Mouse (Mus musculus) midbrain, embryonic 13.5 days (tissue): Measurements from ENCODE around the gene Tex44. TPM values are rescaled to one million over a fixed set of nuclear protein-coding genes. Genes with fewer than 3 reads are reported as not detected.

Experiments used
- ATAC-seq: fragments of 200-750 bp; cut with Nextera tagmentation; 2 replicates; pipeline ENCODE4 v1.8.0; 2017; ENCODE audit warnings: mild to moderate bottlenecking, moderate TSS enrichment, moderate library complexity
- H3K27ac ChIP-seq: fragments of 300-500 bp; sonication (generic); 2 replicates; pipeline ENCODE4 v1.5.1; 2015; ENCODE audit warnings: inconsistent platforms, mild to moderate bottlenecking, moderate library complexity
- H3K27me3 ChIP-seq: fragments of 300-500 bp; sonication (generic); 2 replicates; pipeline ENCODE4 v1.6.1; 2015; ENCODE audit warnings: mild to moderate bottlenecking, inconsistent platforms
- H3K36me3 ChIP-seq: fragments of 300-500 bp; sonication (generic); 2 replicates; pipeline ENCODE4 v1.6.1; 2015; ENCODE audit warnings: mild to moderate bottlenecking, inconsistent platforms
- H3K4me1 ChIP-seq: fragments of 300-500 bp; sonication (generic); replicated peaks from 2 replicates; pipeline ENCODE4 v1.6.1; 2015; ENCODE audit warnings: inconsistent platforms
- H3K4me2 ChIP-seq: fragments of 300-500 bp; sonication (generic); replicated peaks from 2 replicates; pipeline ENCODE4 v1.6.1; 2015; ENCODE audit warnings: moderate library complexity, mild to moderate bottlenecking, inconsistent platforms
- H3K4me3 ChIP-seq: fragments of 300-500 bp; sonication (generic); replicated peaks from 2 replicates; pipeline ENCODE4 v1.5.1; 2015; ENCODE audit warnings: mild to moderate bottlenecking, inconsistent platforms
- H3K9ac ChIP-seq: fragments of 300-500 bp; sonication (generic); replicated peaks from 2 replicates; pipeline ENCODE4 v1.6.1; 2015; ENCODE audit warnings: mild to moderate bottlenecking, inconsistent platforms
- H3K9me3 ChIP-seq: fragments of 300-500 bp; sonication (generic); 2 replicates; pipeline ENCODE4 v1.6.1; 2016; ENCODE audit warnings: mild to moderate bottlenecking, inconsistent platforms
- WGBS: fragments of 180-500 bp; shearing (Covaris S2); methylation state at CpG from one replicate; pipeline ENCODE4 v1.1.7; 2015; 5-methylcytosine and 5-hydroxymethylcytosine counted together
- polyA plus RNA-seq: library from polyadenylated mRNA; unstranded; fragments of >200 nt; fragmentation: Nextera tagmentation; extraction: Ambion mirVana; gene quantifications from 2 replicates; pipeline ENCODE4 v1.2.1, GENCODE M21; 2015

Tex44 gene
- not detected in 2 replicates for polyA plus RNA-seq

DNA sequence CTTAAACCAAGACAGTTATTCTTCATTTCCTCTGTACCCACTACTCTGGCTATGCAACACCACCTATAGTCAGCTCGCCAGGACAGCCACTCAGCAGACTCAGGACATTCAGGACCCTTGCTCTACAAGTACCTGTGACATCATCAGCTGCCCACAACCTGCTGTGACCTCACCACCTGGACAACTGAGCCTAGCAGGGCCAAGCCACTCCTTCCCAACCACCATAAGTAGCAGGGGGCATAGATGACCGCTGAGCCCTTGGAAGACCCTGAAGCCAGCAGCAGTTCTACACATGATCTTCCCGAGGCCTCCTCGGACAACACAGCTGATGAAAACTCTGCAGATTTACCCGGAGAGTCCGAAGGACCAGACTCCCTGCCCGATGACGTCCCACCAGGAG, at the start of gene Tex44, which contains the start of gene Nmur1:
TSS of gene Tex44 (plus strand) at position 202 of the 400 bp plus-strand sequence.
TSS of gene Nmur1 (minus strand) at position 101 of the 400 bp plus-strand sequence.
- WGBS = 93% methylated on average over 8 of the region's 8 CpGs
- H3K4me2 ChIP-seq = peak within 1 kb of the TSS; percentile 3; the same call in 1 of the 2 replicates
- peak within 1 kb of the TSS; percentile 65 for H3K27ac ChIP-seq
- no peaks in the 10 kb centered on the region for H3K27me3 ChIP-seq
- H3K4me3 ChIP-seq = no peak within 1 kb of the TSS
- H3K9me3 ChIP-seq = no peaks in the 10 kb centered on the region
- ATAC-seq = no peak
- H3K9ac ChIP-seq = no peak within 1 kb of the TSS
- no peaks in the 10 kb centered on the region for H3K36me3 ChIP-seq
- H3K4me1 ChIP-seq = peaks cover 26% of the 10 kb centered on the region

DNA sequence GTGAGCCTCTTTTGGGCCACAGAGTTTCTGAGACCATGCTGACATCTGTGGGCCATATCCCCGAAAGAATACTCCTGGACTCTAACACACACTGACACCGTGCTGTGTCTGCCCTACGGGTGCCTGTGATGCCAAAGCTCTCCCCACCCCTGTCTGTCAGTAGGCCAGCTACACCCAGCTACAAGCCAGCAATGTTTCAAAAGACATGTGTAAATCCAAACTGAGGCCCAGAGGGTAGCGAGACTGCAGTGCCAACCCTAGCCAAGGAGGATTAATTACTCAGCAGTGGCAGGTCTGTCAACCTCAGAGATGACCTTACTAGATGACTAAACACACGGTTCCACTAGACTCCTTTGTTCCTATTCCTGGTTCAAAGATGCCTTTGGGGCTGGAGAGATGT, 49.8 kb upstream of the Tex44 start:
- no peak for ATAC-seq
- 85% methylated on average over 5 of the region's 5 CpGs for WGBS
- H3K9ac ChIP-seq = no peak overlapping the region
- no peaks in the 10 kb centered on the region for H3K4me1 ChIP-seq
- H3K9me3 ChIP-seq = no peaks in the 10 kb centered on the region
- no peak overlapping the region for H3K4me3 ChIP-seq
- H3K4me2 ChIP-seq = no peak overlapping the region
- no peak overlapping the region for H3K27ac ChIP-seq
- H3K36me3 ChIP-seq = no peaks in the 10 kb centered on the region
- no peaks in the 10 kb centered on the region for H3K27me3 ChIP-seq

DNA sequence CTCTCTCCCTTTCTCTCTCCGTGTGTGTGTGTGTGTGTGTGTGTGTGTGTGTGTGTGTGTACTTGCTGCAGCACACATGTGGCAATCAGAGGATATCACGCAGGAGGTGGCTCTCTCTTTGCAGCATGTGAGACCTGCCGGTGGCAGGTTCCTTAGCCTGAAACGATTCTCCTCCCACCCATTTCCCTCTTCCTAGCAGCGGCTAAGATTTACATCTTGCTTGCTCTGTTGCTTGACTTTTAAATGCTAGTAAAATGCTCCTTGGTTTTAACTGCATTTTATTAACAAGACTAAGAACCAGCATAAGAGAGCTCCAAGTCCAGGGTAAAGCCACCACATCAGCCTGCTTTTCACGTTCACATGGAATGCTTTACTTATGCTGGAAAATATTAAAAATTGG, 47.5 kb upstream of the Tex44 start:
- no peak overlapping the region for H3K27ac ChIP-seq
- no peak overlapping the region for H3K4me2 ChIP-seq
- no peaks in the 10 kb centered on the region for H3K9me3 ChIP-seq
- no peaks in the 10 kb centered on the region for H3K36me3 ChIP-seq
- H3K27me3 ChIP-seq = no peaks in the 10 kb centered on the region
- WGBS = 76% methylated on average over 5 of the region's 6 CpGs
- no peaks in the 10 kb centered on the region for H3K4me1 ChIP-seq
- no peak for ATAC-seq
- H3K9ac ChIP-seq = no peak overlapping the region
- no peak overlapping the region for H3K4me3 ChIP-seq

GRCm38 (mm10) chr1:86379161-86379569, 47.0 kb upstream of the Tex44 start:
- Histone ChIP-seq H3K36me3 (no peaks in the 10 kb centered on the region), H3K27ac (no peak overlapping the region), H3K9me3 (no peaks in the 10 kb centered on the region), H3K4me3 (no peak overlapping the region), H3K4me2 (no peak overlapping the region), H3K9ac (no peak overlapping the region), H3K27me3 (no peaks in the 10 kb centered on the region), H3K4me1 (no peaks in the 10 kb centered on the region)
- no peak for ATAC-seq
- whole genome bisulfite sequencing = 84% methylated on average over 9 of the region's 9 CpGs

DNA sequence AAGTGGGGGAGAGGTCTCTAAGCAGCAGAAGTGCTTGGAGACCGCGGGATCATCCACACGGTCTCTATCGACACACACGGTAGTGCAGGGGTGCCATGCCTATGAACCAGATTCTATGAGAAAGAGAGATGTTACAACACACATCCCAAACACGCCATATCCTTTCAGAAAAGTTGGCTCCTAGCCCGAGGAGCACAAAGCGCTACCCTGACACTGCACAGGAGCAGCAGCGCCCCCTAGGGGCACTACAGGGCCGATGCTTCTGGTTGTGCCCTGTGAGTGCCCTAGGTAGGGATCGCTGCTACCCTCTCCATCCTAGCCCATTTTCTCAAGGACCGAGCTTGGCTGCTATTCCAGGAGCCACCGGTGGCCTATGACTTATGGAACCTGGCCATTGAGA, 45.1 kb upstream of the Tex44 start:
- Histone ChIP-seq H3K27me3 (no peaks in the 10 kb centered on the region), H3K9ac (no peak overlapping the region), H3K4me3 (no peak overlapping the region), H3K27ac (no peak overlapping the region), H3K4me2 (no peak overlapping the region), H3K4me1 (no peaks in the 10 kb centered on the region), H3K9me3 (no peaks in the 10 kb centered on the region), H3K36me3 (no peaks in the 10 kb centered on the region)
- no peak for ATAC-seq
- WGBS = 37% methylated on average over 13 of the region's 13 CpGs

DNA sequence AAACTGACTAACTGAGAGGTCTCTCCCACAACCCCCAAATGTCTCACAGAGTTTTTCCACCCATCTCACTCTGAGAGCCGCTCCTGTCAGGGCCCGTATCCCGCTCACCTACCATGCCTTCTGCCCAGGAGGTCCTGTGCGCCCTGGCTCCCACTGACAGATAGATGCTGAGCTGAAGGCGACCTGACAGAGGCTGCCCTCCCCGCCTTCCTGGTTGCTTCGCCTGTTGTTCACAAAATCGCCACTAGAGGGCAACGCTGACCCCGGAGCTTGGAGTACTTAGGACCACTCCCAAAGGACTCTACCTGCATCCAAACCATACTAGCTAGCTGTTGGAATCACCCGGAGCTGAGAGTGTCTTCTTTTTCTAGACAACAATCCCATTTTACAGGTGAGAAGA, 36.9 kb upstream of the Tex44 start:
- Histone ChIP-seq H3K27me3 (no peaks in the 10 kb centered on the region), H3K9ac (no peak overlapping the region), H3K9me3 (no peaks in the 10 kb centered on the region), H3K4me2 (no peak overlapping the region), H3K27ac (no peak overlapping the region), H3K4me3 (no peak overlapping the region), H3K4me1 (no peaks in the 10 kb centered on the region), H3K36me3 (no peaks in the 10 kb centered on the region)
- WGBS = 3% methylated on average over 11 of the region's 11 CpGs
- ATAC-seq = peak; percentile 72; the same call in 1 of the 2 replicates

- ATAC-seq = no peak
- 67% methylated on average over 2 of the region's 2 CpGs for WGBS
- H3K4me3 ChIP-seq = no peak overlapping the region
- no peak overlapping the region for H3K27ac ChIP-seq
- H3K36me3 ChIP-seq = no peaks in the 10 kb centered on the region
- H3K4me2 ChIP-seq = no peak overlapping the region
- H3K27me3 ChIP-seq = no peaks in the 10 kb centered on the region
- H3K9ac ChIP-seq = no peak overlapping the region
- H3K4me1 ChIP-seq = no peaks in the 10 kb centered on the region
- no peaks in the 10 kb centered on the region for H3K9me3 ChIP-seq
Observed at GRCm38 (mm10) chr1:86391425-86391824, 34.7 kb upstream of the Tex44 start.

DNA sequence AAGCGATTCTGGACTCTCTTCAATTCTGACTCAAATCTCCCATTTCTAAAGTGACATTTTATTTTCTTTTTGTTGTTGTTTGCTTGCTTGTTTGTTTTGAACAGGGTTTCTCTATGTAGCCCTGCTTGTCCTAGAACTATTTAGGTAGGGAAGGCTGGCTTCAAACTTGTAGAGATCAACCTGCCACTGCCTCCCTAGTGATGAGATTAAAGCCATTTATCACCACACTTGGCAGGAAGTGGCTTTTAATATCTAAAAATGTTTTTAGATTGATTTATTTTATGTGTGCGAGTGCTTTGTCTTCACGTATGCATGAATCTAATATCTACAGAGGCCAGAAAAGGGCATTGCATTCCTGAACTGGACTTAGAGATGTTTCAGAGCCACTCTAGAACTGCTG, 32.9 kb upstream of the Tex44 start:
- Histone ChIP-seq H3K9me3 (no peaks in the 10 kb centered on the region), H3K9ac (no peak overlapping the region), H3K4me1 (no peaks in the 10 kb centered on the region), H3K4me2 (no peak overlapping the region), H3K27ac (no peak overlapping the region), H3K36me3 (no peaks in the 10 kb centered on the region), H3K27me3 (no peaks in the 10 kb centered on the region), H3K4me3 (no peak overlapping the region)
- ATAC-seq = no peak
- 92% methylated on average over 3 of the region's 3 CpGs for WGBS

GRCm38 (mm10) chr1:86394246-86394645, 31.9 kb upstream of the Tex44 start:
- Histone ChIP-seq H3K36me3 (no peaks in the 10 kb centered on the region), H3K9ac (no peak overlapping the region), H3K9me3 (no peaks in the 10 kb centered on the region), H3K4me1 (no peaks in the 10 kb centered on the region), H3K27me3 (no peaks in the 10 kb centered on the region), H3K4me3 (no peak overlapping the region), H3K27ac (no peak overlapping the region), H3K4me2 (no peak overlapping the region)
- WGBS = 90% methylated on average over 3 of the region's 3 CpGs
- ATAC-seq = no peak

- Histone ChIP-seq H3K27me3 (no peaks in the 10 kb centered on the region), H3K27ac (no peak overlapping the region), H3K4me2 (no peak overlapping the region), H3K4me1 (no peaks in the 10 kb centered on the region), H3K9me3 (no peaks in the 10 kb centered on the region), H3K4me3 (no peak overlapping the region), H3K9ac (no peak overlapping the region), H3K36me3 (no peaks in the 10 kb centered on the region)
- WGBS = 73% methylated on average over 7 of the region's 7 CpGs
- ATAC-seq = no peak
Observed at GRCm38 (mm10) chr1:86395897-86396296, 30.2 kb upstream of the Tex44 start.

- Histone ChIP-seq H3K27ac (no peak overlapping the region), H3K4me1 (no peaks in the 10 kb centered on the region), H3K27me3 (no peaks in the 10 kb centered on the region), H3K9ac (no peak overlapping the region), H3K9me3 (no peaks in the 10 kb centered on the region), H3K4me2 (no peak overlapping the region), H3K4me3 (no peak overlapping the region), H3K36me3 (no peaks in the 10 kb centered on the region)
- ATAC-seq = no peak
- WGBS = 88% methylated on average over 8 of the region's 8 CpGs
Observed at GRCm38 (mm10) chr1:86397621-86398020, 28.5 kb upstream of the Tex44 start.

DNA sequence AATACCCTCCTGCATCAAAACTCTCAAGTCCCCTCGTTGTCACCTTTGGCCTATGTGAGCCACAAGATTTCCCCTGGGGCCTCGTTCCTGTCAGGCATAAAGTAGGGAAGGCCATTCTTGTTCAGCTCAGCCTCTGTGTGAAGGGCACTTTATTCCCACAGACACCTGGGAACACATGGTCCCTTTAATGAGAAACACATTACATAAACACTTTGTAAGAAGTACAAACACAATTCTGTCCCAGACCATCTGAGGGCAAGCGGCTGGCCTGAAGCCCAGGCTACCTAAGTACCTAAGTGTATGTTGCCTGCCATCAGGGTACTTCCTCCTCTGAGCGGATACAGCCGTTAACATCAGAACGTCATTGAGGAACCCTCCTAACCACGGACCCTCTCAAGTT, 27.9 kb upstream of the Tex44 start:
- Histone ChIP-seq H3K4me3 (no peak overlapping the region), H3K27me3 (no peaks in the 10 kb centered on the region), H3K4me2 (no peak overlapping the region), H3K9me3 (no peaks in the 10 kb centered on the region), H3K36me3 (no peaks in the 10 kb centered on the region), H3K9ac (no peak overlapping the region), H3K27ac (no peak overlapping the region), H3K4me1 (no peaks in the 10 kb centered on the region)
- WGBS = 73% methylated on average over 7 of the region's 7 CpGs
- no peak for ATAC-seq

- 84% methylated on average over 3 of the region's 3 CpGs for WGBS
- H3K4me2 ChIP-seq = no peak overlapping the region
- no peak overlapping the region for H3K4me3 ChIP-seq
- ATAC-seq = no peak
- H3K4me1 ChIP-seq = no peaks in the 10 kb centered on the region
- H3K9me3 ChIP-seq = no peaks in the 10 kb centered on the region
- no peaks in the 10 kb centered on the region for H3K27me3 ChIP-seq
- H3K36me3 ChIP-seq = no peaks in the 10 kb centered on the region
- no peak overlapping the region for H3K9ac ChIP-seq
- H3K27ac ChIP-seq = no peak overlapping the region
Observed at GRCm38 (mm10) chr1:86399322-86399721, 26.8 kb upstream of the Tex44 start.
